Mouse (Mus musculus) ovary, postnatal 10 days (tissue): ENCODE measurements around the gene Axin2.

Experiments used
- DNase-seq: peaks from one replicate; pipeline ENCODE4 v3.0.0; 2022; ENCODE audit warnings: low spot score

Gene Axin2

DNA sequence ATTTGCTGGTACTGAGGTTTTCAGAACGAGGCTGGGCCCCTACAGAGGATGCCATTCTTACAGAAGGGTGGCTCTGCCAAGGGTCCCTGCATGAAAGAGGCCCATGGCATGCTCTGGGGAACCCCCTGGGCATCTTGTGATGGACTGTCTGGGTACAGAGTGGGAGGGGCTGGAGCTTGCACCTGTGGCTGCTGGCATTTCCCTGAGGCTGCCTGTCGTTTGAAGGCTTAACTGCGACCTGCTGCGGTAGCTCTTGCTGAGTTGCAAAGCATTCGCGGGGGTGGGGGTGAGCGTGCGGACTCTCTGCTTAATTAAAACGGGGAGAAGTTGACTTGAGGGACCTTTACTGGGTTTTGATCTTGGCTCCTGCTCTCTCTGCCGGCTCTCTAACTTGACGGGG is 55.4 kb downstream of the Axin2 start:
- no peak for DNase-seq

DNA sequence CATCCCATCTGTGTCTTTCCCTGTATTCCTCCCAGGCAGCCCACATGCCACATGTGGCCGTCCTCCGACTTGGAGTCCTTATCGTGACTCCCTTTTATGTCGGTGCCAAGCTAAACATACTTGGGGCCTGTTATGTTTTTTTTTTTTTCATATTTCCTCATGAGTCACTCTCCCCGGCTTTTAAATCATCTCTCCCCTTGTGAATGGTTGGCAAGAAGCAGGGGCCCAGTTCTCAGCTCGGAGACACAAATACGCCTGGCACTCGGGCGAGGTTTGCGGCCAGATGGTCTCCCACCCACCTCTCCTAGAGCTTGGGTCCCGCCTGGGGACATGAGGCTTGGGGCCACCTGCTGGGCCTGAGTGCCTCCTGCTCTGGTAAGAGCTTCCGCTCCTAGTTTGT is 60.4 kb downstream of the Axin2 start:
- DNase-seq: no peak

DNA sequence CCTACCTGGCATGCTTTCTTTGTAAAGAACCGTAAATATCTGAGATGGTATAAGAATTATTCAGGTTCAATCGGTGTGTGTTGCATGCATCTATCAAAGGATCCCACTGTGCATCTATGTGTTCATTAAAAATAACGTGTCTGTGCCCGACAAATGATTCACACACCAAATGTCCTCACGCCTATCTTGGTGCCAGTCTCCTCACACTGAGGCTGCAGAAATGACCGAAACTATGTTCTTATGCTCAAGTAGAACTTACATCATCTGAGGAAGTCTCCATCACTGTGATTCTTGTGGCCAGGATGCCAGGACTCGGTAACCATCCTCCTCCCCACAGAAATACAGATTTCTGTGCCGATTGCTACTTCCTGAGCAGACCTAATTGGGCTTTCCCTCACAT is 60.9 kb downstream of the Axin2 start:
- DNase-seq: no peak

DNA sequence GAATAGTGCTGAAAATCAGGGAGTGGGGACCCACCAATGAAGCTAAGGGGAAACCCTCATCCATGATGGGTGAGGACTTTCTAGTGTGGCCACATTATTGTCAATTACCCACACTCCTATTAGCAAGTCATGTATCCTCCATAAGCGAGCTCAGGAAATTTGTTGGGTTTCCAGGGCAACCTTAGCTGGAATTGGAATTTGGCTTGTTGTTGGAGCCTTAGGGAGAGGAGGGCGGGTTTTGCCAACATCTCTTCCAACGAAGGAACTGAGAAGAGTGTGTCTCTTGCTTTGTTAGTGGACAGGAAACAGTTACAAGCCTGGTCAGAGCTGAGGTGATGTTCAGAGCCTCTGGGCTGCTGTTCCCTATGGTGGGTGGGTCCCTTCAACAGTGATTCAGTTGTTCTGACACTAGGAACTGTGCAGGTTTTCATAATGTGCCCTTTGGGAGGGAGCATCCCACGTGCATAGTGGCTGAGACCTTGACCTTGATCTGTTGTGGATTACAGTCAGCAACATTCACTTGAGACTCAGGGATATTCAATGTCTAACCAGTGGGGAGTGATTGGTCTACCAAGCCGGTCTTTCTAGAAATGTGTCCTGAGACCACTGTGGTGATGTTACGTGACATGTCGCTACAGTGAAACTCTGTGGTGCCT is 63.4 kb downstream of the Axin2 start:
- no peak for DNase-seq

DNA sequence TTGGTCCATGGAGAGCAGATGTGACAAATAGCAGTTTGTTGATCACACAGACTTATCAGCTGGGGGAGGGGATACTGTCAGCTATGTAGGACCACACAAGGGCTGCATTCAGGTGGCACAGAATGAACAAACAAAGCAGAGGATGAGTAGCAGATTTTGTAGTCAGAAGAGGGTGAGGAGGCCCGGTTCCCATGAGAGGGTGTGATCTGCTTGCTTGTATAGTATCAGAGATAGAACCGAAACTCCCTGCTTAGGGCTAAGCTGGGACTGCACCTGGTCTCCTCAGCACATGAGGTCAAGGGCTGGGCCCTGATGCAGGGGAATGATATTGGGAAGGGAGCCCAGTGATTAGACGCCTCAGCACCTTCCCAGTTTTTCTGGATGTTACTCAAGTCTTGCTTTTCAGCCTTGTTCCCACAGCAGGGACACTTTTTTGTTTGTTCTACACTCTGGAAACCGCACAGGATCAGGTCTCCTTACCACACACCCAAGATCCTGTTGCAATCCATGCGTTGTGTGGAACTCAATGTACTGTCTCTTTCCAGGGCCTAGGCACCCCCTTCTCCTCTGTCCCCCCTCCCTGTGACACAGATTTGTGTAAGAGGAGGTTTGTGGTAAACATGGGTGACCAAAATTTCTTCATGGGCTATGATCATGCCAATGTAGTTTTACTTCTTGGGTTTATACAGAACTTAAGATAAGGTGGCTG is 64.7 kb downstream of the Axin2 start:
- DNase-seq: no peak

DNA sequence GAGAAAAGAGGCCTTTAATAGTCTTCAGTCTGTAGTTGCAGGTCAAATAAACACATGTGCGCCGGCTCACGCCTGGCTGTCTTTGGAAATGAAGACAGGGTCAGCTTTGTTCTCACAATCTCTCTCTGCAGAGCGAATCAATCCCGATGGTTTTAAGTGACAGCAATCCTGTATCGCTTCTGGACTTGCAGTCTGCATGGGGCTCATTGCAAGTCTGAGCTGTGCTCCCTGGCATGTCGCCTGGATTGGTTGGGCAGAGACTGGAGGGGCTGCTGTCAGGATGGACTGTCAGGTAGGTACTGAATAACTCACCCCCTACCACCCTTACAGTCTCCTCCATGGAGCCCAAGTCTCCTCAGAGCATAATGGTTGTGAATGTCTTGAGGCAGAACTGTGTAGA is 65.7 kb downstream of the Axin2 start:
- no peak for DNase-seq

DNA sequence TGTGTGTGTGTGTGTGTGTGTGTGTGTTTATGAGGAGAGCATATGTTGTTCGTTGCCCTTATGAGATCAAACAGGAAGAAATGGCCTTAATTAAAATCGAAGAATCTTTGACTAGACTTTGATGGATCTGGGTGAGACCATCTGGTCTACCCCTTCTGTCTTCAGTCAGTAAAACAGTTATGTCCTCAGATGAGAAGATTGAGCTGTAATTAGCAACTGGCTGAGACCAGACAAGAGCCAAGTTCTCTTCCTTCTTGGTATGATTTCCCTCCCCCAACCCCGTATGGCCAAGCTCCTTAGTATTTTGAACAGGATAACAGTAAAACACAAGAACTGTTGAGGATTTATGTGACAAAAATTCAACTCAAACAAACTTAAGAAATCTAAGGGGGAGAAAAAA is 67.1 kb downstream of the Axin2 start:
- no peak for DNase-seq

DNA sequence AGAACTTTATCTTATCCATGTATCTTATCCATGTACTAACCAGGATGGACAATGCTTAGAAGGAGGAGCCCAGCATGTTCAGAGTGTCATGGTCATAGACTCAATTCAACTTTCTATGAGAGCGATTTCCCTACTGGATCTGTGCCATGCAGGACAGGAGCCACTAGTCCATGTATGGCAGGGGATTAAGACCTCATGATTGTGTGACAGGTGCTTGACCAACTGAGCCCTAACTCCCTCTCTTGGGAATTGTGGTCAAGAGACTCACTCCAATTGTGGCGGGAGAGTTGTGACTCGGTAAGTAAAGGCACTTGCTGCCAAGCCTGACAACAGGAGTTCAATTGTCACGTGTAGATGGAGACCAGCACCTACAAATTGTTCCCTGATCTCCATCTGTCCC is 67.6 kb downstream of the Axin2 start:
- DNase-seq: no peak

DNA sequence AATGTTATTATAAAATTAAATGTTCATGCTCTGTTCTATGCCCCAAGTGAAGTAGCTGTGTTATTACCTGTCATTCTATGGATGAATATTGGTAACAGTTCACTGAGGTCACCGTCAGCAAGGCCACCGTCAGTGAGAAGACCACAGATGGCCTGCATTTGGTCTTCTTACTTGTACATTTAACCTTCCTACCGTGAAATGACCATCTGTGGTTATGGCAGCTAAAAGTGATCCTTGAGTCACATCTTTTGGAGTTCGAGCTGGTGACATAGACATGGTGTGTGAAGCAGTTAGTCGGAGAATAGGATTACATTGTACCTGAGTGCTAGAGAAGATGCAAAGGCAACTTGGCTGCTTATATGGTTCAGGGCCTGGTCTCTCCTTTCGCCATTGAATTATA is 68.1 kb downstream of the Axin2 start:
- DNase-seq: no peak

DNA sequence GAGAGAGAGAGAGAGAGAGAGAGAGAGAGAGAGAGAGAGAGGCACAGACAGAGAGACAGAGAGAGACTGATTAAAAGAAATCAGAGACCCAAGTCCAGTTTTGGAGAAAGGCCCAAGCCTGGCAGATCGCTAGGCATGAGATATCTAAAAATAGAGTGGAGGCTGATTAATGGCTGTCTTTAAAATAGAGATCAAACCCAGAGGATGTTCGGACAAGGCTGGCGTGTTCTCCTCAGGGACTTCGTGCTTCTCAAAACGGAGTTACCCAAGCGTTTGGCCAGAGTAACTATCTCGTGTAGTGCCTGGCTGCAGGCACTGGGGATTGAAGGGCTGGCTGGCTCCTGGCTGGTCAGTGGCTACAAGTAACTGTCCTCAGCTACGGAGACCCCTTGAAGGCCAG is 69.8 kb downstream of the Axin2 start:
- no peak for DNase-seq

DNA sequence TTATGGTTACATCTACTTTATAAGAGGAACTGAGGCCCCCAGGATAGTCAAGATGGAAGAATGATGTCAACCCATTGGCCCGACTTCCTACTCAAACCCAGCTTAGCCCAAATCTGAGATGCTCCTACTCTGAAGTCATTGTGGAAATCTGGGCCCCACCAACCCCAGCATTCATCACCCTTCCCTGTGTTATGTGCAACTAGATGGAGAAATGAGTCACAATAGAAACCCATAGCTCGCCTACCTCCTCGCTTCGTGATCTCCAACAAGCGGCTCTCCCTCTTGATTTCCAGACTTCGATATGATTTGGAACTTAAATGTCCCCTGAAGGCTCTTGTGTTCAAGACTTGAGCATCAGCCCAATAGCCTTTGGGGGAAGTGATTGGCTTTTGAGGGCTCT is 73.3 kb downstream of the Axin2 start:
- no peak for DNase-seq

DNA sequence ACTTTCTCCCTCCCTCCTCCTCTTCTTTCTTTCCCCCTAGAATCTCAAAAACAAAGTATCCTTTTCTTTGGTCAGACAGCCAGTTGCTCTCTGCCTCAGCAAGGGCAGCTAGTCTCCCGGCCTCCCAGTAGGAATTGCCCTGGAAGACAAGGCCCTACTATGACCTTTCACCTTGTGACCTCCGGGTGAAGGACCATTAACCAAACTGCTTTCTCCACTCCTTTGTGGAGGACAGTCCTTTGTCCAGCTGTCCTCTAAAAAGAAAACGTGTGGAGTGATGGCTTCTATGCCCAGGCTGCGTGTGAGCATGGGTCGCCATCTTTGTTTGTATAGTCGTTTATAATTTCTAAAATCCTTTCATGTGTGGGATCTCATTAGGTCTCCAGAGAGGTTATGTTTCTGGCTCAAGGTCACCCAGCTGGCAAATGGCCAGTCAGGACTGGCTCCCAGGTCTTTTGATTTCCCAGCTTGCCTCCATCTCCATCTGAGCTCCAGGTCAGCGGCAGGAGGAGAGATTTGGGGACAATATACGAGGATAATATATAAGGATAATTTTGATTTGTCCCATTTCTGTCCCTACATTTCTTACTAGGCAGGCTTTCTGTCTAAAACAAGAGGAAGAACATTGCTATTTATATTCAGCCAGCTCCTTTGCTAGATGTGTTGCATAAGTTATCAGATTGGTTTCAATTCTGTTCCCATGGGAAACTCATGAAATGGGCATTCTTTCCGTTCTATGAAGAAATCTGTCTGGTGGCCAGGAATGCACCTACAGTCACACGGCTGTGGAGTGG is 75.2 kb downstream of the Axin2 start:
- no peak for DNase-seq

DNA sequence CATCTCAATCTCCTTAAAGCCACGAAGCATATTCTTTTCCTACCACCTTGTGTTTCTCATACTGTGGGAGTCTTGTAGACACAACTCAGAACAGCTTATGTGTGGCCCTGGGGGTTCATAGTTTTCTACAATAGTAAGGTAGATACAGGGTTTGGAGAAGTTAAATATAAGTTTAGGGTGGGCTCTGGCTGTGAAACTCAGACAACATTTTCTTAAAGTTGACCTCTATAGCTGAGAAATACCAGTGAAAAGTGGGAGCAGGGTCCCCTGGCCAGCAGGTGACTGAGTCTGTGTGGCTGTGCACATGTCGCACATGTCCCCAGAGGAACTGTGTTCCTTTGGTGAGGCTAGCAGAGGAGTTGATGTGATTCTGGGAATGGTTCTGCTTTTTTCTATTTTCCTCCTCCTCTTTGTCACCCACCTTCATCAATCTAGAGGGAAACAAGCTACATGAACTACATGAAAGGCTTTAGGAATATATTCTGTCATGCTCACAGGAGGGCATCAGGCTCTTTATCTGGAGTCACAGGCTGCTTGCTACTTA is 75.9 kb downstream of the Axin2 start:
- no peak for DNase-seq

DNA sequence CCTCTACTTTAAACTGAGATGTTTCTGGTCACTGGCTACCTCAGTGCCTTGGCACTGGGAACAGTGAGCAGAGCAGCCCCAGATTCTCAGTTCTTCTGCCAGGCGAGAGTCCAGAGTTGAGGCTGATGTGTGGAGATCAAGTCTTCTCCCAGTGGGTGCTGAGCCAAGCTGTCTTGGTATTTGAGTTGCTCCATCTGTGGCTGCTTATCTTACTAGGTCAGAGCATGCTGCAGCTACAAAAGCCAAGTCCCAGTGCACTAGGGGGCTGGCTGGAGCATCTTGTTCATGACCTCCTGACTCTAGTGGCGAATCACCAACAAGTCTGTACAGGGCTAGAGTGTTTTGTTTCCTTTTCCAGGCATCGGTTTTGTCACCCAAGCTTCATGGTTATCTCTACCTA is 77.7 kb downstream of the Axin2 start:
- no peak for DNase-seq
